Mouse (Mus musculus) NIH3T3 (cell line): ENCODE results near the gene Usp18.

Source experiments
- DNase-seq: peaks from one replicate; pipeline ENCODE4 v3.0.0-alpha.2; 2012; ENCODE audit warnings: low read depth

Gene Usp18

DNA sequence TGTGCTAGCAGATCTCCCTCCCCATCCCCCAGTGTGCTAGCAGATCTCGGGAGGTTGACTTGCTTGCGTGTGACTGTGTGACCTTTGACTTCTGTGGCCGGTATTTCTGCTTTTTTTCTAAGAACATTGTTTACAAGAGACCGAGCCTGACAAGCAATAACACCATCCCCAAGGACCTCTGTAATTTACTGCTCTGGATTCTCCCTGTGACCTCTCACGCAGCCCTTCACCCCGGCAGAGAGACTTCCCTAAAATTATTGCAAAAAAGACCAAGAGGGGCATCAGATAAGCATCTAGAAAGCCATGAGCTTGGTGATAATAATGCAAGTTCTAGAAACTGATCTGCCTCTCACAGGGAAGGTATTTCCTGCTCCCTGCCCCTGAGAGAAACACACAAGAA is 20.7 kb upstream of the Usp18 start:
- no peak for DNase-seq

DNA sequence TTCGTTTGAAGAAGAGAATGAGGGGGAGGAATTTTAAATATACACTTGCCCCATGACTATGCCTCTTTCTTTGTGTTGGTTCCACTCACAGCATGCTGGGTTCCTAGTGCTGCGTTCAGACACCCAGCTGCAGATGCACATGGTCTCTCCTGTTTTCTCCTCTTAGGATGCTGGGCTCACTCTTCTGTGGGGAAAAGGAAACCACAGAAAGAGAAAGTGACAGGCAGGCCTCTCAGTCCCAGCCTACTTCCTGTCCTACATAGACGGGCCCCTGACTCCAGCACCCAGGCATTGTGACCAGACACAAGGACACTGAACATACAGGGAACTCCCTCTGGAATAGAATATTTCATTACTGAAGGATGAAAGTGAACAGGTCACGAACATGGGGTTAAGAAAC is 19.7 kb upstream of the Usp18 start:
- DNase-seq: no peak

DNA sequence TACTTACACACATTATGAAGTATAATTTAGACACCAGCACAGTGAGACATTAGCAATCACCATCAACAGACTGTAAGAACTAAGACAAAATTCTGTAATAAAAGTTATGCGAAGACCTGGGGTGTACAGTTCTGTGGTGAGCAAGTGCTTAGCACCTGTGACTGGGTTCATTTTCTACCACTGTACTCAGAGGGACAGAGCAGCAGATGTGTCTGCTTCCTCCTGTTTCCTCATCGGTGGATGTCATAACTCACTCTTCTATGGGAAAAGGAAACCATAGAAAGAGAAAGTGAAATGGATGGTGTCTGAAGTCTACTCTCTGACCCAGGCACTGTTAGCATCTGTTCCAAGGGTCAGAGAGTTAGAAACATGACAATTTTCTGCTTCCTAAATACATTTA is 19.0 kb upstream of the Usp18 start:
- DNase-seq: no peak

DNA sequence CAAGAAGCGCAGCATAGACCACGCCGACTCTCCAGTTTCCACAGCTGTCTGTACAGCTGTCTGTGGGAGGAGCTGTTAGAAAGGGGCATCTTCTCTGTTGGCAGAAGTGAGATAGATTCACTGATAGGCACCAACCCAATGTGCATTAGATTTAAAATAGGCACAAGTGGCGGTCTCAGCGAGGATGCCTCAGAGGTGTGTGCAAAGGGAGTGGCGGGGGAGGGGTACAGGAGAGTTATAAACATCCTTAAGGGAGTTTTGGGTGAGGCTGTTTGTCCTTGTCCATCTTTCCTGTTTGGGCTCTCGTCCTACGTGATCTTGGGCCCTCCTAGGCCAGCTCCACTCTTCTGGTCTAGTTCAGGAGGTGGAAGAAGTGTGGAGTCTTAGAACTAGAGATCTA is 17.3 kb upstream of the Usp18 start:
- no peak for DNase-seq

DNA sequence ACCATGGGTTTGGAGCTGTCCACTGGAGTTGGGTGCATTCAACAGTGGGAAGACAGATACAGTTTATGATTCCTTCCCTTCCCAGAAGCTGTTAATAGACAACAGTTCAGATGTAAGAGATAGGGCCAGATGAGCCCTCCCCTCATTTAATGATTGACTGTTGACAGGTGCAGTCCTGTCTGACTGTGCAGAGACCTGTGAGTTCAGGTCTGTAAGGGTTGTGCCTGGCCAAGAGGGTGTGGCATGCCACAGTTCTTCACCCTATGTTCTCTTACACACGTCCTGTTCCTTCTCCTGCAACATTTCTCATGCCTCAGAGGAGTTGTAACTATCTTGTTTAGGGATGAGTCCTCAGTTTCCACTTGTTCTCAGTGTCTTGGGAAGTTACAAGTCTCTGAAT is 13.1 kb upstream of the Usp18 start:
- DNase-seq: no peak

DNA sequence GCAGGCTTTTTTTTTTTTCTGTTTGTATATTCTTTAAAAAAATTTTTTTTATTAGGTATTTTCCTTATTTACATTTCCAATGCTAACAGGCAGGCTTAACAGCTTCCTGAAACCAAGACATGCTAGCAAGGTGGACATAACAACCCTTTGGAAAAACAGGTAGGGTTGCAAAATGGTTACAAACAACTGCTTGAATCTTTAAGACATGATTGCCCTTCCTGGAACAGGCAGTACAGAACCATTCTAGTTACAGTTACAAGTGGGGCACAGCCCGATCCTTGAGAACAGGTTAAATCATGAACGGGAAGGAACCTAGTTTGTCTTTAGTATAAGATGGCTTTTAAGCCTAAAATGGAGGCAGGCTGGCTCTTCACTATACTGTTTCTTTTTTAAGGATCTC is 9.3 kb upstream of the Usp18 start:
- DNase-seq: no peak

DNA sequence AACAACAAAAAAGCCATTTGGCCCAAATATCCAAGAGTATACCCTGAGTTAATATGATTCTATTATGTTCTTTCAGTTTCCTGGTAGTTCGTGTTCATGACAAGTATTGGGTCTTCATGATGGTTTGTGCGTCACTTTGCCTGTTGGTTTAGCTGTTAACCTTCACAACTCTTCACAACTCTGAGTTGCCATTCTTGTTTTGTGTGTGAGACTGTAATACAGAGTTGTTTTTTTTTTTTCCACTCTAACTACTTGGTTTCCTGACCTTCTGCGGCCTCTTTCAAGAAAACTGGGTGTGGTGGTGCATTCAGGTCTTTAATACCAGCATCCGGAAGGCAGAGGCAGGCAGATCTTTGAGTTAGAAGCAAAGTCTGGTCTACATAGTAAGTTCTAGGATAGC is 7.5 kb upstream of the Usp18 start:
- no peak for DNase-seq

DNA sequence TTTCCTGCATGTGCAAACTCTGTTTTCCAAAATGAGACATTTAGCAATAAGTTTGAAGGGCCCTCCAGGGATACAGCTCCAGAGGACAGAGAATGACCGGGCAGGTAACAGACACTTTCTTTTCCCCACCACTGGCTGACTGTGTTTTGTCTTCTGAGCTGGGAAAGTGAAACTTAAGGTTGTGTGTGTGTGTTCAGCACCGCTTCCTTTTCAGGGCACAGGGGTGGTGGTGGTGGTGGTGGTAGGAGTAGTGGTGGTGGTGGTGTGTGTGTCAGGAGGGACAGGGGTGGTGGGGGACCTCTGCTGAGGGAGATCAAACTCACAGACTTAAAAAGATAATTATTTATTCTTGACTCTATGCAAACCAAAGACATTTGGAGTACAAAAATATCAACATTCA is 3.9 kb upstream of the Usp18 start:
- DNase-seq: no peak

DNA sequence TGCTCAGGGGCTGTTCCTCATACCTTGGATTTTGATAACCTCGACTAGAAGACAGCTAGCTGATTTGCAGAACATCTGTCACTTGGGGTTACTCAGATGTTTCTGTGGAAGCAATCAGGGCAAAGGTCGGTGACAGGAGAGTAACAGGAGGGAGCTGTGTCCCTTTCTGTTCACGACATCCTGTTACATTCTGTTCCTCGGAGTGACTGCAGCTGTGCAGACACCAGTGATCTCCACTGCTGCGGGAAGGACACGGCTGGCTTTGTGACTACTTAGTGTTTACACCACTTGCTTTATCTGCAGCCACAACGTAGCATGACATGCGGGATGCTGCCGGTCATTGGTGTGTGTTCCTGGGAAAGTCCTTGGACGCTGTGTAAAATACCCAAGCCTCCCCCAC is 2.5 kb upstream of the Usp18 start:
- DNase-seq: no peak

DNA sequence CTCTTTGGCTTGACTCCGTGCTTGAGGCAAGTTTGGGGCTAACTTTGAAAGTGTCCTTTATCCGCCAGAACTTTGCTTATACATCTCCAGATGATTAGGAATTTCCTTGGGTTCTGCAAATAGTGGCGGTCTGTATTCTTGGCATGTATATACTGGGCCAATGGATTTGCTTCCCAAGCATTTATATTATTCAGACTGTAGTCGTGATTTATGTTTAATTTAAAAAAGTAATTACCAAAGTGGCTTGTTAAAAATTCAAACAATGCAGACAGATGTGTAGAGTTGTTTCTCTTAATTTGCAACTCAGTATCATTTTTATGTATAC is 293 bp downstream of the Usp18 start:
- DNase-seq: no peak

DNA sequence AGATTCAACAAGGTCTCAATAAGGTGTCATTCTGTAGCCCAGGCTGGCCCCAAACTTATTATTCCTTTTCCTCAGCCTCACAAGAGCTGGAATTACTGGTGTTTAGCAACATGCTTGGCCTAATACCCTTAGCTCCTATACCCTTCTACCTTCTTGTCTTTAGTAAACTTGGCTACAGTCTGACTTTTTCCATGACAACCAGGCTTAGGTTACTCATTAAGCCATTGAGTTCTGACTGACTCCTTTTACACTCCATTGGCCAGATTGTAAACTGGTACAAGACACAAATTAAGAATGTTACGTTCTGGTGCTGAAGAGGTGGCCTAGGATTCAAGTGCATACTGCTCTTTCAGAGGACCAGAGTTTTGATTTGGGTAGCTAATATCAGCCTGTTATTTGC is 4.7 kb downstream of the Usp18 start:
- no peak for DNase-seq

DNA sequence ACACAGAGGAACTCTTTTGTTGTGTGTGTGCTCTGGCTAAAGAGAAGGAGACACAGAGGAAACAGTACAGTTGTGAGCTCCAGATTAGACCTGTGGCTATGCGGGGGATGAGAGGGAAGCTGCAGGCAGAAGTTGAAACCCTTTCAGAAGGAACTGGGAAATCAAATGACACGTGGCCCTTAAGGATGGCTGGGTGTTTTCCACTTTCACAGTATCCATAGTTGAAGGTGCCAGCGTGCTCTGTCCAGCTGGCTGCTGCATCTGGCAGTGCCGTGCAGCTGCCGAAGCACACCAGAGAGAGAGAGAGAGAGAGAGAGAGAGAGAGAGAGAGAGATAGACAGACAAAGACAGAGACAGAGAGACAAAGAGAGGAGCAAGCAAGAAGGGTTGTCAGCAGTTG is 5.5 kb downstream of the Usp18 start:
- DNase-seq: no peak

DNA sequence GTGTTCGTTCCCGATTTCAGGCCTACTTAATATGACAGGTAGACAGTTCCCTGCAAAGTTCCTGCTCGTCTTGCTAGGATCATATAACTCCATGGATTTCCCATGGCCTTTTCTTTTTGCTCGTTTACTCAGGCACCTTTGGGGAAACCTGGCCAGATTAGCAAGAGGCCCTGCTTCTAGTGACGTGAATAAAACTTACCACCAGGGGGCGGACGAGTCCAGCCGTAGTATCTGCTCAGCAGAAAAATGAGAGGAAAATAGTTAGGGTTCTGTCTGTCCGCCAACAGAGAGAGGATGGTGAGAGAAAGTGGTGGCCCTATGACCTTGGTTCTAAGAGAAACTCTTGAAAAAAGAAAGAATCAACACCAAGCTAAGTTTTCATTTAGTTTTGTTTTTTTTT is 14.8 kb downstream of the Usp18 start:
- peak; percentile 83 for DNase-seq

DNA sequence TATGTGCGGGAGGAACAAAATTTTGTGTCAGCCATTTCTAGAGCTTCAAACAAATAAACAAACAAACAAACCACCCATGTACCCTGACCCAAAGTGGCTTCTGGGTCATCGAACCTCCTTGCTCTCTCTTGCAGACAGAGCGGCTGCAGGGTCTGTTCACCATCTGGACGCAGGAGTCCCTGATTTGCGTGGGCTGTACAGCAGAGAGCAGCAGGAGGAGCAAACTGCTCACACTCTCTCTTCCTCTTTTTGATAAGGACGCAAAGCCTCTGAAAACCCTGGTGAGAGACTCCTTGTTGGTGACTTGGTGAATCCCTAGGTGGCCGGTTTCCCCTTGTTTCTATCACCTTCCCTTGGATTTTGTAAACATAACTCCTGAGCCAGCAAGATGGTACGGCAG is 15.5 kb downstream of the Usp18 start:
- DNase-seq: no peak

DNA sequence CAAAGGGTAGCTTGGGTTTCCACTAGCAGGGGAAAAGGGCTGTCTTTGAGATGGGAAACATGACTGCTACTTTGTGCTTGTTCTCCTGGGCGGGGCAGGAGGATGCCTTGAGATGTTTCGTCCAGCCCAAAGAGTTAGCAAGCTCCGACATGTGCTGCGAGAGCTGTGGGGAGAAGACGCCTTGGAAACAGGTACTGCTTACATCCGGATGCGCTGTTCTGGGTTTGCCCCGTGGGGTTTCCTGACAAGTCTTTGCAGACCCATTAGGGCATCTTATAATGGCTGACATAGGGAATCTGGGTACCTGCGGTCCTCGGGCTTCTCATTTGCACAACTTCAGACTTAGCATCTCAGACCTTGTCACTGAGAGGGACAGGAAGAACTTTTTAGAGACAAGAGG is 16.3 kb downstream of the Usp18 start:
- no peak for DNase-seq

DNA sequence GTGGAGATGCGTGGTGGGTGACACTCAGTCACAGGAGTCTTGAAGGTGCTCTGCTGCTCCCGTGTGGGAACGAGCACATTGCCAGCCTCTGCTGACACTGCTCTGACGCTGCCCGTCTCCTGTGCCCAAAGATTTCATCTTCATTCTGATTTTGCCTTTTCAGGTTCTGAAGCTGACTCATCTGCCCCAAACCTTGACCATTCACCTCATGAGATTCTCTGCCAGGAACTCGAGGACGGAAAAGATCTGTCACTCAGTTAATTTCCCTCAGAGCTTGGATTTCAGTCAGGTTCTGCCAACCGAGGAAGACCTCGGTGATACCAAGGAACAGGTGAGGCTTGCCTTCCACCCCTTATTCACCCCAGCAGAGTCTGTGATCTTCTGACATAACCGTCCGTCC is 16.8 kb downstream of the Usp18 start:
- no peak for DNase-seq

DNA sequence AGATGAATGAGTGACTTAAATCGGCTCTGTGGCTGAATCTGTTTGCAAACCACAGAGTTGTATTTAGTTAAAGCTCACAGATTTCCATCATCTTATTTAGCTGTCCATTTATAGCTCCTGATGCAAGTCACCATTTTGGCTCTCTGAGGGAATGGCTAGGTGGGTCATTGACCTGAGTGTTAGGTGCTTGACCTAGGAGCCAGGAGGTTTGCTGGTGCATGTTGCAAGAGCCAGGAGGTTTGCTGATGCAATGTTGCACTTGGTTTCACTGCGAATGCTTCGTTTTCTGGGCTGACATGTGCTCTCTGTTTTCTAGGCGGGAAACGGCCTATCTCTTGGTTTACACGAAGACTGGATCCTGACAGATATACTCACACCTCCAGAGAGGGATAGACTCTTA is 24.4 kb downstream of the Usp18 start:
- DNase-seq: no peak

DNA sequence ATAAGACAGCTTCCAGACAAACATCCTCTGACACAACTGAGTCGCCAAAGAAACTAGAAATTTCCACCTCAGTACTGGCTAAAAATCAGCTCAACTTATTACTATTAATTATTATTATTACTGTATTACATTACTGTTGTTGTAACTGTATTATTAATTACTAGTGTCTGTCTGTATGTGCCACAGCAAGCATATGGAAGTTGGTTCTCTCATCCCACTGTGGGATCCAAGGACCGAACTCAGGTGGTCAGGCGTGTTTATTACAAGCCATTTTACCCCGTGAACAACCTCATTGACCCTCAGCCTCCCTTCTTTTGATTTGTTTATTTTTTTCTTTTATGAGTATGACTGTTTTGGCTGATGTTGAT is 26.0 kb downstream of the Usp18 start:
- DNase-seq: no peak

DNA sequence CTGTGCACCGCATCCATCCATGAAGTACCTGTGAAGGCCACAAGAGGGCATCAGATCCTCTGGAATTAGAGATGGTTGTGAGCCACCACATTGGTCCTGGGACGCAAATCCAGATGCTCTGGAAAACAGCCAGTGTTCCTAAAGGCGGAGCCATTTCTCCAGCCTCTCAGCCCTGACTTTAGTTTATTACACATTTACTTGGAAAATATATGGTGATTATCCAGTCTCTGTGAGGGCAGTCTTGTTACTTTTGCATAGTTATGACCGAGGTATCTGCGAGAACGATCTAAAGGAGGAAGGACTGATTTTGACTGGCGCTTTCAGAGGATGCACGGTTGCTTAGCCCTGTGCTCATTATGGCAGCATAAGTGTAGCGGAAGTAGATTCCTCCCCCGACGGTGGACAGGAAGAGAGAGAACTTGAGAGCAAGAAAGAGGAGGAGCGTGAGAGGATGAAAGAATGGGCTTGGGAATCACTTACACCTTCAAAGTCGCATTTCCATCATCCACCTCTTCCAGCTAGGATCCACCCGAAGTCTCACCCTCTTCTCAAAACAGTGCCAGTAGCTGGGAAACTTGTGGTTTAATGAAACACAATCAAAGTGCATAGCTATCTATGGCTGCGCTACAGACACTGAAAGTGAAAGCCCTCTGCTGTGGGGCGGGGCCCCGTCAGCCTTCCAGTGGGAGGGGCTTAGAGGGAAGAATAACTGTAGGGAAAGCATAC is 26.5 kb downstream of the Usp18 start:
- DNase-seq: peak; percentile 97

DNA sequence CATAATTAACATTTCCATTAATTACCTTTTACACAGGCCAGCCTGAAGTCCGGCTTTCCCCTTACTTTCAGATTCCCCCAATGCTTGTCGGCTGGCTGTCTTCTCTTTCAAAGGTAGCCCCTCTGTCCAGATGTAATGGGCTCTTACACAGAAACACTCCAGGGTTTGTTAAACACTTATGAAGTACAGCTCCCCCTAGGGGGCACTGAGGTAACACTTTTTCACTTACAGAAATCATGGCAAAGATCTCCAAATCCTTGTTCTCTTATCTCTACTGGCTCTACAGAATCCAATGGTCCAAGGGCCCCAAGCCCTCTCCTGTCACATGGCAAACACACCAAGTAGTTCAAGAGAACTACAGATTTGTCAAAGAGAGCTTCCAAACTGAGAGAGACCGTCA is 28.6 kb downstream of the Usp18 start:
- DNase-seq: peak; percentile 66

DNA sequence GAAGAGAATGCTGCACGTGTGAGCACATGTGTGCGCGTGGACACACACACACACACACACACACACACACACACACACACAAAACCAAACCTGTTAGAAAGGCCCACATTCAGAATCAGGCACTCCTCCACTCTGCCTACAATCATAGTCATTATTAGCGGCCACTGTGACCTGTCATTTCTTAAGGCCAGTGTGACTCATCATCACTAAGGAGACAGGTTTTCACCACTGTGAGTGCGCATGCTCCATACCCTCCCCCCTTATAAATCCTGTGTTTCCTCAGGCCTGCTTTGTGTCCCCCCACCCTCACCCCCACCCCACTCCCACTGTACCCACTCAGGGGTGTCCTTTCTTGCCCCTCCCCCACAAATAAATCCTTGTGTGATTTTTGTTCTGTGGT is 38.4 kb downstream of the Usp18 start:
- no peak for DNase-seq

DNA sequence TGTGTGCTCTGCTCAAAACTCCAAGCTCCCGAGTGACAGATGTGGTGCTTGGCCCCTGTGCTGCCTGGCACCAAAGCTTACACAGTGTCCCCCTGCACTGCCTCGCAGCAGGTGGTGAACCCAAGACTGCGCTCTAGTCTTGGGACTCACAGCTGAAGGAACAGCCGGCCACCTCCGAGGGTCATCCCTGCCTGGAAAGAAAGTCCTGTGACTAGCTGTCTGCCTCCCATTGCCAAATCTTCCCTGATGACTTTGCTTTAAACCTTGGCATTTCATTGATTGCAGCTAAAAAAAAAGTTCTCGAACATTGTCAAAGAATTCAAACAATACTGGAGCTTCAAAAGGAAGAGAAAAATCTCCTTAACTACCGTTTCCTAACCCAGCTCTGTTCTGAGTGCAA is 53.6 kb downstream of the Usp18 start:
- DNase-seq: no peak

DNA sequence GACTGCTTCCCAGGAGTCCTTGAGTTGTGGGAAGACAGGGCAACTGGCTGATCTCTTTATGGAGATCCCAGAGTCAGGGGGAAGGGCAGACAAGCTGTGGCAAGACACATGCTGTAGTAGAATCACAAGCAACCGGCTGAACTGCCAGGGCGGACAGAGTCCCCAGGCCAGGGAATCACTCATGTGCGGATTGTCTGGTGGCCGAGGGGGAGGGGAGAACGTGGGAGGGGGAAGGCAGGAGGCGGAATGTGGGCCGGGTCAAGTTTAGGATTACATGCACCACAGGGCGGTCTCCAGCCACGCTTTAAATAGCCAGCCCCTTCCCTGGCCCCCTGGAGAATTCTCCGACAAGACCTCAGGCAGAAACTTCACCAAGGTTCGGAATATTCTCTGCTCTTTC is 54.2 kb downstream of the Usp18 start, which contains the start of gene Slc6a13:
Gene Slc6a13, plus strand, starts transcription at position 274 of the 400 bp plus-strand sequence.
- DNase-seq: no peak

DNA sequence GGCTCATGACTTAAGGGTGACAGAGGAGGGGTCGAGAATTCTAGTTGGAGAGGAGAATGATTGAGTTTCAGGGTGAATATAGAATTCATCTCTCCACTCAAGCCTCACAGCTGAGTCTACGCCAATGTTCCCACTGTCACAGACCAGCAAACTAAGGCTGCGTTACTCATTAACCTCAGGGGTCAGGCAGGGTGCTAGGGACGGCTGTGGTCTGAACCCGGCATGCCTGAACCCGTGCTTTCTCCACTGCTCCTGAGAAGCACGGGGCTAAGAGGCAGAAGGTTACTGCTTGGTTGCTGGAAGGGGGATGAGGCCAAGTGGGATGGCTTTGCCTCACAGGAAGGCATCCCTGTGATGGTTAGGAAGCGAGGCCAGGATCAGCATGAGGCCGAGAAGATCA is 54.8 kb downstream of the Usp18 start:
- DNase-seq: no peak
